Mouse (Mus musculus): ENCODE measurements around the gene Dlx5. TPM values are rescaled to one million over a fixed set of nuclear protein-coding genes. Genes with fewer than 3 reads are reported as not detected.
A peak's percentile ranks its signal among the peaks of the same experiment; 100 is the strongest.

Gene Dlx5
- total and polyA plus RNA-seq, 3 experiments, result not detected

GRCm38 (mm10) chr6:6930831-6931230 is 48.9 kb upstream of the Dlx5 start (continued):
- TF ChIP-seq CTCF (IDR thresholded peaks at IDR 0.05 in 2 of 3, conservative IDR thresholded peaks at IDR 0.05 in 1 of 3; ENCODE audit: control insufficient read depth in 1 of 3, insufficient read depth in 1 of 3, low read depth in 2 of 3, low read length in 3 of 3, poor library complexity in 1 of 3, severe bottlenecking in 1 of 3), result no peak
- no peak for TF ChIP-seq NELFE (IDR thresholded peaks at IDR 0.05; ENCODE audit: low read depth, low read length)
- TF ChIP-seq MEF2A (IDR thresholded peaks at IDR 0.05; ENCODE audit: extremely low read depth, insufficient replicate concordance, low read depth, low read length, poor library complexity, severe bottlenecking), result no peak

GRCm38 (mm10) chr6:6925264-6925663 is 43.4 kb upstream of the Dlx5 start:
- Histone ChIP-seq H3K36me3 (ENCODE audit: control insufficient read depth in 1 of 2, insufficient read depth in 2 of 2, low read length in 2 of 2) (no peaks in the 10 kb centered on the region), H3K9ac (ENCODE audit: control insufficient read depth, low read depth, low read length, poor library complexity, severe bottlenecking) (no peak overlapping the region), H3K27me3 (ENCODE audit: control insufficient read depth in 1 of 2, insufficient read depth in 2 of 2, low read length in 2 of 2) (peaks cover 3% of the 10 kb centered on the region in 2 experiments), H3K4me1 (ENCODE audit: control insufficient read depth in 1 of 2, insufficient read depth in 2 of 2, low read length in 2 of 2) (no peaks in the 10 kb centered on the region), H3K79me2 (ENCODE audit: control insufficient read depth, insufficient read depth, low read length, poor library complexity) (no peaks in the 10 kb centered on the region), H3K9me3 (replicated peaks; ENCODE audit: insufficient read depth, low read length) (no peaks in the 10 kb centered on the region), H3K4me3 (ENCODE audit: control insufficient read depth in 1 of 2, insufficient read depth in 1 of 2, low read depth in 2 of 2, low read length in 2 of 2) (no peak overlapping the region), H3K27ac (ENCODE audit: control insufficient read depth, low read depth, low read length) (no peak overlapping the region)
- no peak for TF ChIP-seq MAX (IDR thresholded peaks at IDR 0.05; ENCODE audit: low read length)
- TF ChIP-seq CTCF (IDR thresholded peaks at IDR 0.05 in 2 of 3, conservative IDR thresholded peaks at IDR 0.05 in 1 of 3; ENCODE audit: control insufficient read depth in 1 of 3, insufficient read depth in 1 of 3, low read depth in 2 of 3, low read length in 3 of 3, poor library complexity in 1 of 3, severe bottlenecking in 1 of 3), result no peak
- TF ChIP-seq POLR2AphosphoS5 (IDR thresholded peaks at IDR 0.05; ENCODE audit: borderline replicate concordance, low read depth, low read length), result no peak
- no peak for TF ChIP-seq CHD1 (IDR thresholded peaks at IDR 0.05; ENCODE audit: low read depth, low read length)
- no peak for TF ChIP-seq KAT2A (conservative IDR thresholded peaks at IDR 0.05; ENCODE audit: low read depth, low read length)
- TF ChIP-seq MAZ (IDR thresholded peaks at IDR 0.05; ENCODE audit: low read depth, low read length), result no peak
- no peak for TF ChIP-seq MYC (IDR thresholded peaks at IDR 0.05; ENCODE audit: low read depth, low read length)
- TF ChIP-seq MXI1 (IDR thresholded peaks at IDR 0.05; ENCODE audit: low read depth, low read length), result no peak
- TF ChIP-seq MAFK (IDR thresholded peaks at IDR 0.05; ENCODE audit: borderline replicate concordance, low read depth, low read length), result no peak
- no peak for TF ChIP-seq TBP (IDR thresholded peaks at IDR 0.05; ENCODE audit: low read depth, low read length)
- TF ChIP-seq NELFE (IDR thresholded peaks at IDR 0.05; ENCODE audit: low read depth, low read length), result no peak
- TF ChIP-seq CHD2 (IDR thresholded peaks at IDR 0.05; ENCODE audit: low read length), result no peak
- TF ChIP-seq TCF12 (IDR thresholded peaks at IDR 0.05; ENCODE audit: low read depth, low read length), result no peak
- TF ChIP-seq BHLHE40 (IDR thresholded peaks at IDR 0.05; ENCODE audit: borderline replicate concordance, low read depth, low read length), result no peak
- TF ChIP-seq JUND (IDR thresholded peaks at IDR 0.05; ENCODE audit: low read depth, low read length), result no peak
- no peak for TF ChIP-seq TAL1 (IDR thresholded peaks at IDR 0.05; ENCODE audit: low read length)
- no peak for DNase-seq (ENCODE audit: low read depth, low spot score)

GRCm38 (mm10) chr6:6917334-6917733 is 35.4 kb upstream of the Dlx5 start:
- H3K79me2 ChIP-seq (ENCODE audit: control insufficient read depth, insufficient read depth, low read length, poor library complexity), result no peaks in the 10 kb centered on the region
- no peak for DNase-seq (ENCODE audit: low read depth, low spot score)
- no peaks in the 10 kb centered on the region for H3K9me3 ChIP-seq (replicated peaks; ENCODE audit: insufficient read depth, low read length)
- H3K9ac ChIP-seq (ENCODE audit: control insufficient read depth, low read depth, low read length, poor library complexity, severe bottlenecking), result no peak overlapping the region
- H3K36me3 ChIP-seq (ENCODE audit: control insufficient read depth in 1 of 2, insufficient read depth in 2 of 2, low read length in 2 of 2), result no peaks in the 10 kb centered on the region
- TF ChIP-seq NELFE (IDR thresholded peaks at IDR 0.05; ENCODE audit: low read depth, low read length), result no peak
- TF ChIP-seq MAFK (IDR thresholded peaks at IDR 0.05; ENCODE audit: borderline replicate concordance, low read depth, low read length), result peak; percentile 11; the same call in 1 of the 2 replicates
- TF ChIP-seq CHD2 (IDR thresholded peaks at IDR 0.05; ENCODE audit: low read length), result no peak
- TF ChIP-seq GABPA (IDR thresholded peaks at IDR 0.05; ENCODE audit: low read depth, low read length), result no peak
- H3K4me1 ChIP-seq (ENCODE audit: control insufficient read depth in 1 of 2, insufficient read depth in 2 of 2, low read length in 2 of 2), result peaks cover 0 to 5% of the 10 kb centered on the region in 2 experiments; a peak in 2 of 4 replicates
- H3K27ac ChIP-seq (ENCODE audit: control insufficient read depth, low read depth, low read length), result no peak overlapping the region
- no peaks in the 10 kb centered on the region; a peak in 1 of 4 replicates for H3K27me3 ChIP-seq (ENCODE audit: control insufficient read depth in 1 of 2, insufficient read depth in 2 of 2, low read length in 2 of 2)
- H3K4me3 ChIP-seq (ENCODE audit: control insufficient read depth in 1 of 2, insufficient read depth in 1 of 2, low read depth in 2 of 2, low read length in 2 of 2), result no peak overlapping the region

Measured in MEL (cell line).